Mouse (Mus musculus) liver, embryonic 15.5 days (tissue): ENCODE results near the gene Ano1. TPM values are rescaled to one million over a fixed set of nuclear protein-coding genes. Genes with fewer than 3 reads are reported as not detected.

Source experiments
- ATAC-seq: fragments of 200-750 bp; cut with Nextera tagmentation; 2 replicates; pipeline ENCODE4 v1.8.0; 2017; ENCODE audit warnings: moderate number of reproducible peaks, mild to moderate bottlenecking, moderate library complexity; ENCODE audit not compliant: insufficient read depth
- H3K27ac ChIP-seq: fragments of 300-500 bp; sonication (generic); replicated peaks from 2 replicates; pipeline ENCODE4 v1.5.1; 2015; ENCODE audit warnings: mild to moderate bottlenecking, inconsistent platforms
- H3K27me3 ChIP-seq: fragments of 300-500 bp; sonication (generic); 2 replicates; pipeline ENCODE4 v1.6.1; 2015; ENCODE audit warnings: mild to moderate bottlenecking, inconsistent platforms
- H3K36me3 ChIP-seq: fragments of 300-500 bp; sonication (generic); replicated peaks from 2 replicates; pipeline ENCODE4 v1.6.1; 2015; ENCODE audit warnings: moderate library complexity, mild to moderate bottlenecking, inconsistent platforms
- H3K4me1 ChIP-seq: fragments of 300-500 bp; sonication (generic); replicated peaks from 2 replicates; pipeline ENCODE4 v1.6.1; 2015; ENCODE audit warnings: inconsistent platforms
- H3K4me2 ChIP-seq: fragments of 300-500 bp; sonication (generic); 2 replicates; pipeline ENCODE4 v1.6.1; 2015; ENCODE audit warnings: moderate library complexity, mild to moderate bottlenecking, inconsistent platforms
- H3K4me3 ChIP-seq: fragments of 300-500 bp; sonication (generic); replicated peaks from 2 replicates; pipeline ENCODE4 v1.5.1; 2015; ENCODE audit warnings: mild to moderate bottlenecking, inconsistent platforms
- H3K9ac ChIP-seq: fragments of 300-500 bp; sonication (generic); 2 replicates; pipeline ENCODE4 v1.6.1; 2015; ENCODE audit warnings: moderate library complexity, mild to moderate bottlenecking, inconsistent platforms
- H3K9me3 ChIP-seq: fragments of 300-500 bp; sonication (generic); replicated peaks from 2 replicates; pipeline ENCODE4 v1.6.1; 2016; ENCODE audit warnings: inconsistent platforms
- WGBS: fragments of 180-500 bp; shearing (Covaris S2); methylation state at CpG from one replicate; pipeline ENCODE4 v1.1.7; 2015; ENCODE audit warnings: mixed read lengths; ENCODE audit not compliant: insufficient replicate concordance; 5-methylcytosine and 5-hydroxymethylcytosine counted together
- polyA plus RNA-seq: library from polyadenylated mRNA; unstranded; fragments of >200 nt; fragmentation: Nextera tagmentation; extraction: Ambion mirVana; gene quantifications from 2 replicates; pipeline ENCODE4 v1.2.1, GENCODE M21; 2015

Ano1 gene
- polyA plus RNA-seq, 1 experiment from 2014 or later, result 1.4 TPM

DNA sequence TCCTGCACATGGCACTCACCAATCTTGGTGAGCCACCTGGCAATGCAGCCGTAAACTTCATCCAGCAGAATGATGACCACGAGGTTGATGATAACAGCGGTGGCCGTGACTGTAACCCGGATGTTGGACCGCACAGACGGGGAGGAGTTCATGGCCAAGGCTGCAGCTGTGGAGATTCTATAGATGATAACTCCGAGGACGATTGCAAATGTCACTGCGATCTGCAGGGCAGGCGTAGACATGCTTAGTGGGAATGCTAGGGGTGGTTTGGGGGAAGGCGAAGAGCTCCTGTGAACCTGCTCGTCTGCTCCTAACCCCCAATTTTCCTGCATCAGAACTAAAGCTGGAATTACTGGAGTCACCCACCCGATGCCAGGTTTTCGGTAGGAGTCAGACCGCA lies 140.2 kb downstream of the Ano1 start:
- no peaks in the 10 kb centered on the region for H3K27me3 ChIP-seq
- no peak for ATAC-seq
- WGBS, result 67% methylated on average over 16 of the region's 16 CpGs
- no peaks in the 10 kb centered on the region for H3K4me1 ChIP-seq
- no peaks in the 10 kb centered on the region for H3K9me3 ChIP-seq
- H3K27ac ChIP-seq, result no peak overlapping the region
- H3K4me3 ChIP-seq, result no peak overlapping the region
- no peaks in the 10 kb centered on the region for H3K36me3 ChIP-seq
- H3K9ac ChIP-seq, result no peak overlapping the region
- no peak overlapping the region for H3K4me2 ChIP-seq

DNA sequence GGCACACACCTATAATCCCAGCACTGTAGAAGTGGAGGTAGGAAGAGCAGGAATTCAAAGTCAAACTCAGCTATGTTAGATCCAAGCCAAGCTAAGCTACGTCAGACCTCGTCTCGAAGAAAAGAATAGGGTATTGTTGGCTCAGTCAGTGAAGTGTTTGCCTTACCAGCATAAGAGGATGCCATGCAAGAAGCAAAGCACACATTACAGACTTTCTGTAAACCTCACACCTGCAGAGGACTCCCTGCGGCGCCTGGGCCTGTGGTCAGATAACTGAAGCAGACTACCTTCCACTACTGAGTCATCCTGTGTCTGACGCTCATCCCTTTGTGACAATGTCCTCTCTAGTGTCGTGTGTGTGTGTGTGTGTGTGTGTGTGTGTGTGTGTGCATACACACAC lies 142.2 kb downstream of the Ano1 start:
- Histone ChIP-seq H3K27me3 (no peaks in the 10 kb centered on the region), H3K9ac (no peak overlapping the region), H3K4me1 (no peaks in the 10 kb centered on the region), H3K4me2 (no peak overlapping the region), H3K27ac (no peak overlapping the region), H3K9me3 (no peaks in the 10 kb centered on the region), H3K4me3 (no peak overlapping the region), H3K36me3 (no peaks in the 10 kb centered on the region)
- 57% methylated on average over 7 of the region's 7 CpGs for WGBS
- no peak for ATAC-seq

DNA sequence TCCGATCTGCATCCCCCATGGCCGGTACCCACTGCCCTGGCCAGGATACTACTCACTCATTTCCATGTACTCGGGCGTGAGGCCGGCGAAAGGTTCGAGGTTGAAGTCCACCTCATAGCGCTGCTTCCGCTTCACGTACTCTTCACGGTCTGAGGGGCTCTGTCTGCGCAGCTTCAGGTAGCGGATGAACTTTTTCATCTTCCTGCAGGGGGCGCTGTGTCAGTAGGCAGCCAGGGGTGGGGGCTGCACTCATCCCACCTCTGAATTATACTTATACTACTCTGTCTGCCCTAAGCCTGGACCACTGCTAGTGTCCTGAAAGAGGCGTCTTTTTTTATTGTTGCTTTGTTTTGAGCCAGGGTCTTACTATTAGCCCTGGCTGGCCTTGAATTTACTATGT lies 143.9 kb downstream of the Ano1 start:
- no peaks in the 10 kb centered on the region for H3K9me3 ChIP-seq
- no peak overlapping the region for H3K9ac ChIP-seq
- no peak overlapping the region for H3K4me3 ChIP-seq
- no peaks in the 10 kb centered on the region for H3K27me3 ChIP-seq
- no peak overlapping the region for H3K4me2 ChIP-seq
- H3K27ac ChIP-seq, result no peak overlapping the region
- 79% methylated on average over 15 of the region's 15 CpGs for WGBS
- ATAC-seq, result no peak
- no peaks in the 10 kb centered on the region for H3K4me1 ChIP-seq
- no peaks in the 10 kb centered on the region for H3K36me3 ChIP-seq

DNA sequence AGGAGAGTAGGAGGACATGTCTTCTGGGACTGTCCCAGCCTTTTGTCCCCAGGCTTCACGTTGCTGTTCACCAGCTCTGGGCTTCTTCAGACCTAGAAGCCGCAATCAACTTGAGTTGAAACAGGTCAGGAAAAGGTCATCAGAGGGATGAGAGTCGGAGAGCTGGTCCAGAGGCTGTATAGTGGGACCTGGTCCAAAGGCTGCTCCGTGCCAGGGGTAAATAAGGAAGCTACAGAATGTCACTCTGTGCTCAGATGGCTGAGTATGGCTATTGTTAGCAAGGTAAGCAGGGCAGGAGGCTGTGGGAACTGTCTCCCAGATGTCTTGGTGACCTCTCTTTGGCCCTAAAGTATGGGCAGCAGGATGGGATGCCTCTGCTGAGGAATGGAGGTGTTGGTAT lies 147.0 kb downstream of the Ano1 start:
- 38% methylated on average over 4 of the region's 4 CpGs for WGBS
- H3K4me3 ChIP-seq, result no peak overlapping the region
- H3K9ac ChIP-seq, result no peak overlapping the region
- no peak for ATAC-seq
- H3K4me2 ChIP-seq, result no peak overlapping the region
- no peak overlapping the region for H3K27ac ChIP-seq
- no peaks in the 10 kb centered on the region for H3K36me3 ChIP-seq
- no peaks in the 10 kb centered on the region for H3K4me1 ChIP-seq
- H3K27me3 ChIP-seq, result no peaks in the 10 kb centered on the region
- H3K9me3 ChIP-seq, result no peaks in the 10 kb centered on the region

DNA sequence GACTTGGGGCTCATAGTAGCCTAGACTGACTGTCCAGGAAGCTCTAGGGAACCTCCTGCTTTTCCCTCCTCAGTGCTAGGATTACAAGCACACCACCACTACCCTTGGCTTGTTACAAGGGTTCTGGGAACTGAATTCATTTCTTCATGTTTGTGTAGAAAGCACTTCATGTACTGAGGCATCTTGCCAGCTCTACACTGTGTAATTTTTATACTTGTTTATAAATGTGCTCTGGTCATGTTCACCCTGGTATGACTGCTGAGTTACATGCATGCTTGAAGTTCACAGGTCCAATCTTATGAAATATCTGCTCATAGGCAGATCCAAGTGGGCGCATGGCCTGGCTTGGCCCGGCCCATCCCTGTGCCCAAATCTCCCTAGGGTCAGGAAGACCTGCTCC lies 147.5 kb downstream of the Ano1 start:
- Histone ChIP-seq H3K27me3 (no peaks in the 10 kb centered on the region), H3K9me3 (no peaks in the 10 kb centered on the region), H3K4me3 (no peak overlapping the region), H3K9ac (no peak overlapping the region), H3K27ac (no peak overlapping the region), H3K4me1 (no peaks in the 10 kb centered on the region), H3K36me3 (no peaks in the 10 kb centered on the region), H3K4me2 (no peak overlapping the region)
- ATAC-seq, result no peak
- WGBS, result 69% methylated on average over 2 of the region's 2 CpGs

DNA sequence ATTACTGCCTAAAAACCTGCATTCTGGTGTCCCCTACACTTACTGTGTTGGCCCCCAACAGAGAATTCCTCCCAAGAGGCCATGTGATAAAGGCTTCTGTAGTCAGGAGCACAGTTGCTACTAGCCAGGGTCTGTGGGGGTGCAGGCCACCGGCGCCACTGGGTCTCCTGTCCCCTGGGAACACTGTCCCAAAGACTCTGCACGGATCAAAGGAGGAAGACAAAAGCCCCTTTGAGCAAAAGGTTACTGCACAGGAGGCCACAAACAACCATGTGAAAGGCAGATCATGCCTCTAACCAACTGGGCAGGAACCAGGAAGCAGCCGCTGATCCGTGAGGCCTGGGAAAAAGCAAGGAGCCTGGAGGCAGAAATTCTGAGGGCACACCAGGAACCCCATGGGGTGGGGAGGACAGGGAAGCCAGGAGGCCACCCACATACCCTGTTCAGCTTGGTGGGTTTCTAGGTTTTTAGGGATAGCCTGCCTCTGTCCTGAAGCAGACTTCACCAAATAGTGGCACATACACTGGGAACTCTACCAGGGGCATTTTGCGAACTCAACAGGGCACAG lies 151.4 kb downstream of the Ano1 start:
- H3K4me1 ChIP-seq, result no peaks in the 10 kb centered on the region
- H3K4me2 ChIP-seq, result no peak overlapping the region
- WGBS, result 58% methylated on average over 6 of the region's 6 CpGs
- ATAC-seq, result no peak
- no peak overlapping the region for H3K9ac ChIP-seq
- H3K27me3 ChIP-seq, result no peaks in the 10 kb centered on the region
- H3K9me3 ChIP-seq, result no peaks in the 10 kb centered on the region
- H3K27ac ChIP-seq, result no peak overlapping the region
- H3K4me3 ChIP-seq, result no peak overlapping the region
- H3K36me3 ChIP-seq, result no peaks in the 10 kb centered on the region

DNA sequence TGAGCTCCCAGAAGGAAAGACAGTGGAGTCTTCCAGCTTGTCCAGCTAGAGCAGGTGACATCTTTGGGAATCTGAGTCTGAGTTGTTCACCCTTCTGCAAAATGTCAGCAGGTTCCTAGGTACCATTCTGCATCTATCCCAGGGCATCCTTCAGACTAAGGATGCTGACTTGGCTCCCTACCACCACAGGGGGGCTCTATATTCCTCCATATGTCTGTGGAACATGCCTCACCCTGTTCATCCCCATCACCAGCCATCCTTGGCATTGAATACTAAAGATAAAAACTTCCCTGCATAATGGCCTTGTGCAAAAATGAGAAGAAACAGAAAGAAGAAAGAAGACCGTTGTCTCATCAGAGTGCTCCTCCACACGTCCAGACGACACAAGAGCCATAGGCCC lies 162.3 kb downstream of the Ano1 start:
- Histone ChIP-seq H3K9ac (no peak overlapping the region), H3K4me1 (no peaks in the 10 kb centered on the region), H3K27ac (no peak overlapping the region), H3K9me3 (no peaks in the 10 kb centered on the region), H3K27me3 (peaks cover 4% of the 10 kb centered on the region; the same call in 1 of the 2 replicates), H3K4me2 (no peak overlapping the region), H3K36me3 (no peaks in the 10 kb centered on the region), H3K4me3 (no peak overlapping the region)
- 69% methylated on average over 3 of the region's 3 CpGs for WGBS
- ATAC-seq, result no peak

DNA sequence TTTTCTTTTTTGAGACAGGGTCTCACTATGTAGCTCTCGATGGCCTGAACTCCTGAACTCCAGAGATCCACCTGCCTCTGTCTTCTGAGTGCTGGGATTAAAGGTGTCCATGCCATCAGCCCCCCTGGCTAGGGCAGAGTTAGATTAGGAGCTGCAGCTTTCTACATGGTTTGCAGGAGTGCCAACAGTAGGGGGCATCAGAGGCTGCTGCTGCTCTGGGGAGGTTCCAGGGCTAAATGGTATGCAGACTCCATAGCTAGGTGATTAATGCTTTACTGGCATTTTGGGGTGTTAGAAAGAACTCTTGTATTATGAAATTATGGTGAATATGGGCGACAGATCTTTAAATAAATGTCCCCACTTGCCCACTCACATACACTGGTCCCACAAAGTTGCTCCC lies 164.5 kb downstream of the Ano1 start:
- Histone ChIP-seq H3K9me3 (no peaks in the 10 kb centered on the region), H3K36me3 (no peaks in the 10 kb centered on the region), H3K4me1 (peaks cover 13% of the 10 kb centered on the region), H3K9ac (no peak overlapping the region), H3K27me3 (peaks cover 4% of the 10 kb centered on the region; the same call in 1 of the 2 replicates), H3K27ac (no peak overlapping the region), H3K4me3 (no peak overlapping the region), H3K4me2 (no peak overlapping the region)
- ATAC-seq, result no peak
- WGBS, result 21% methylated on average over 2 of the region's 2 CpGs

DNA sequence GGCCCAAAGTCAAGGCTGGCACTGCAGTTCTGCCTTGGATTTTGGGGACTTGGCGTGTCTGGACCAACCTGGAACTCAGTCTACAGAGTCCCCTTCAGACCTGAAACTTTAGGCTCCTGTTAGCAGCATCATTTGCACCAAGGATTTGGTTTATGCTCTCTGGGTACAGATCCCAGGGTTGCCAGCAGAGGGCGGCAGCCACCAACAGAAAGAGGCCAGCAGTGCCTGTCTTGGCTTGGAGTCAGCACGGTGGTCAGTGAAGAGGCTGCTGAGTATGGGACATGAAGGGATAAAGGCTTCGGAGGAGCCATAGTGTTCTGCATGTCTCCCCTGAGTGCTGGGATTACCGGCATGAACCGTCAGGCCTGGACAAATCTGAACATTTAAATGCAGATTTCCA lies 166.1 kb downstream of the Ano1 start:
- Histone ChIP-seq H3K36me3 (peaks cover 3% of the 10 kb centered on the region; the same call in 1 of the 2 replicates), H3K9ac (no peak overlapping the region), H3K9me3 (no peaks in the 10 kb centered on the region), H3K4me1 (peaks cover 29% of the 10 kb centered on the region), H3K4me3 (no peak overlapping the region), H3K27ac (no peak overlapping the region), H3K4me2 (no peak overlapping the region), H3K27me3 (peaks cover 4% of the 10 kb centered on the region; the same call in 1 of the 2 replicates)
- 10% methylated on average over 6 of the region's 6 CpGs for WGBS
- ATAC-seq, result no peak

DNA sequence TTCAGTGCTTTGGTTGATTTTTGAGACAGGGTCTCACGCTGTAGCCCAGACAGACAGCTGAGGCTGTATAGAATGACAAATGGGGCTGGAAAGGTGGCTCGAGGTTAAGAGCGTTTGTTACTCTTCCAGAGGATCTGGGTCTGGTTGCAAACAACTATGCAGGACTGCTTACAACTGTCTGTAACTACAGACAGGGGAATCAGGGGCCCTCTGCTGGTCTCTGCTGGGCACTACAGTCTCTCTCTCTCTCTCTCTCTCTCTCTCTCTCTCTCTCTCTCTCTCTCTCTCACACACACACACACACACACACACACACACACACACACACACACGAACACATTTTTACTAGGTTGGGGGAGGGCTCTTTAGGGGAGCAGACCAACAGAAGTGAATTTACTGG lies 168.2 kb downstream of the Ano1 start:
- Histone ChIP-seq H3K9ac (no peak overlapping the region), H3K4me2 (peak overlapping the region; percentile 93; the same call in 1 of the 2 replicates), H3K36me3 (peaks cover 21% of the 10 kb centered on the region), H3K4me3 (no peak overlapping the region), H3K4me1 (peaks cover 34% of the 10 kb centered on the region), H3K9me3 (no peaks in the 10 kb centered on the region), H3K27ac (no peak overlapping the region), H3K27me3 (peaks cover 4% of the 10 kb centered on the region; the same call in 1 of the 2 replicates)
- 3% methylated on average over 4 of the region's 4 CpGs for WGBS
- ATAC-seq, result no peak

DNA sequence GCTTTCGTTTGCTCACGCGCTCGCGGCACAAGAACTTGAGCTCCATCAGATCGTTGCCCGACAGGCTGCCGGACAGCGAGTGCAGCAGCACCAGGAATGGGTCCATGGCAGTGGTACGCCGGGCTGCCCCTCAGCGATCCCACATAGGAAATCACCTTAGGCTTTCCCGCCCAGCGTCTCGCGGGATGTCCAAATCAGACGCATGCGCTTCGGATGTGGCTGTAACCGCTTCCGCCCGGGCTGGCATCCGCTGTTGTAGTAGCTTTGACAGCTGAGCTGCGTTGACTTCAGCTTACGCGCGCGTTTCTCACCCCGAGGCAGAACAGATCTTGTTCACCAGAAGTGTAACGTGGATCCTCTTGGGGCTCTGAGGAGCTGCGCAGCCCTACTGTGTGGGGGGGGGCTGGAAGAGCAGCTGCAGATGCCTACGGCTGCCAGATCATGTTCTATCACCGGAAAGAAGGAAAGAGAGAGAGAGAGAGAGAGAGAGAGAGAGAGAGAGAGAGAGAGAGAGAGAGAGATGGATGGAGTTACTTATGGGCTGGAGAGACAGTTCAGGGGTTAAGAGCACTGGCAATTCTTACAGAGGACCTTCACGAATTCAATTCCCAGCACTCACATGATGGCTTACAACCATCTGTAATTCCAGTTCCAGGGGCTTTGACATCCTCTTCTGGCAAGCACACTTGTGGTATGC lies 169.3 kb downstream of the Ano1 start, which contains the start of gene Fadd:
Gene Fadd, minus strand, starts transcription at position 180 of the 697 bp plus-strand sequence.
- H3K27me3 ChIP-seq, result peaks cover 4% of the 10 kb centered on the region; the same call in 1 of the 2 replicates
- no peaks in the 10 kb centered on the region for H3K9me3 ChIP-seq
- peaks cover 21% of the 10 kb centered on the region for H3K36me3 ChIP-seq
- peak within 1 kb of the TSS; percentile 93 for H3K4me2 ChIP-seq
- peak within 1 kb of the TSS; percentile 72 for H3K9ac ChIP-seq
- peak within 1 kb of the TSS; percentile 89 for H3K27ac ChIP-seq
- peak within 1 kb of the TSS; percentile 85 for H3K4me3 ChIP-seq
- H3K4me1 ChIP-seq, result peaks cover 34% of the 10 kb centered on the region
- under 1% methylated on average over 34 of the region's 34 CpGs for WGBS
- peak; percentile 78 for ATAC-seq
